Mouse (Mus musculus) myocyte (in vitro differentiated cells): ENCODE measurements around the gene Sf1. TPM values are rescaled to one million over a fixed set of nuclear protein-coding genes. Genes with fewer than 3 reads are reported as not detected.

ENCODE experiments used
- H3K27me3 ChIP-seq: one replicate; pipeline ENCODE4 v1.6.1; 2011; ENCODE audit not compliant: control insufficient read depth, insufficient read depth, insufficient read length
- H3K36me3 ChIP-seq: one replicate; pipeline ENCODE4 v1.6.1; 2011; ENCODE audit not compliant: control insufficient read depth, insufficient read depth
- H3K4me2 ChIP-seq: one replicate; pipeline ENCODE4 v1.6.1; 2011; ENCODE audit warnings: low read depth, control low read depth
- H3K4me3 ChIP-seq: one replicate; pipeline ENCODE4 v1.5.1; 2011; ENCODE audit warnings: mild to moderate bottlenecking, control low read depth, moderate library complexity
- H3K79me2 ChIP-seq: one replicate; pipeline ENCODE4 v1.6.1; 2011; ENCODE audit not compliant: control insufficient read depth, insufficient read depth
- H3ac ChIP-seq: one replicate; pipeline ENCODE4 v1.6.1; 2011; ENCODE audit not compliant: control insufficient read depth, insufficient read length
- CEBPB ChIP-seq: IDR thresholded peaks from 2 replicates; pipeline ENCODE4 v1.6.1; 2011; ENCODE audit warnings: mild to moderate bottlenecking, moderate library complexity; ENCODE audit not compliant: poor library complexity, insufficient read depth, severe bottlenecking
- E2F4 ChIP-seq: IDR thresholded peaks from one replicate; pipeline ENCODE4 v1.6.1; 2011; ENCODE audit warnings: mild to moderate bottlenecking, control low read depth, moderate library complexity; ENCODE audit not compliant: insufficient read depth
- MAX ChIP-seq: IDR thresholded peaks from one replicate; pipeline ENCODE4 v1.6.1; 2011; ENCODE audit warnings: low read depth, mild to moderate bottlenecking, control low read depth
- MYOD1 ChIP-seq, 3 experiments: IDR thresholded peaks; one replicate each; pipeline ENCODE4 v1.6.1; 2011; ENCODE audit warnings: control low read depth in 2 of 3, low read depth in 2 of 3, mild to moderate bottlenecking in 2 of 3, moderate library complexity in 1 of 3; ENCODE audit not compliant: insufficient read length in 2 of 3, control insufficient read depth in 1 of 3
- MYOG ChIP-seq, 3 experiments: IDR thresholded peaks; one replicate each; pipeline ENCODE4 v1.6.1; 2011; ENCODE audit warnings: control low read depth in 2 of 3, low read depth in 2 of 3, mild to moderate bottlenecking in 2 of 3; ENCODE audit not compliant: insufficient read length in 2 of 3, control insufficient read depth in 1 of 3, insufficient read depth in 1 of 3
- POLR2A ChIP-seq: IDR thresholded peaks from one replicate; pipeline ENCODE4 v1.6.1; 2011; ENCODE audit warnings: low read depth, mild to moderate bottlenecking, control low read depth, moderate library complexity; ENCODE audit not compliant: insufficient read length
- POLR2AphosphoS2 ChIP-seq: IDR thresholded peaks from one replicate; pipeline ENCODE4 v1.6.1; 2011; ENCODE audit warnings: low read depth, control low read depth; ENCODE audit not compliant: insufficient read length
- REST ChIP-seq: IDR thresholded peaks from one replicate; pipeline ENCODE4 v1.6.1; 2011; ENCODE audit warnings: mild to moderate bottlenecking, control low read depth, moderate library complexity; ENCODE audit not compliant: insufficient read depth, insufficient read length
- SRF ChIP-seq: IDR thresholded peaks from one replicate; pipeline ENCODE4 v1.6.1; 2011; ENCODE audit warnings: low read depth; ENCODE audit not compliant: control insufficient read depth, insufficient read length
- TCF12 ChIP-seq: IDR thresholded peaks from one replicate; pipeline ENCODE4 v1.6.1; 2011; ENCODE audit warnings: mild to moderate bottlenecking, control low read depth; ENCODE audit not compliant: poor library complexity, insufficient read depth, severe bottlenecking
- TCF3 ChIP-seq: IDR thresholded peaks from one replicate; pipeline ENCODE4 v1.6.1; 2011; ENCODE audit warnings: low read depth, control low read depth; ENCODE audit not compliant: insufficient read length
- USF1 ChIP-seq: IDR thresholded peaks from one replicate; pipeline ENCODE4 v1.6.1; 2011; ENCODE audit warnings: low read depth, mild to moderate bottlenecking, control low read depth, moderate library complexity
- polyA plus RNA-seq: library from polyadenylated mRNA; unstranded; fragments of >200 nt; fragmentation: generic; extraction: Trizol; gene quantifications from one replicate; pipeline ENCODE4 v1.2.1, GENCODE M21; 2012; ENCODE audit warnings: missing spikeins

Sf1 gene
- polyA plus RNA-seq, 1 experiment, result 131 TPM

- H3K4me2 ChIP-seq, result peak overlapping the region; percentile 63
- H3K36me3 ChIP-seq, result peaks cover 4% of the 10 kb centered on the region
- no peaks in the 10 kb centered on the region for H3K27me3 ChIP-seq
- no peaks in the 10 kb centered on the region for H3K79me2 ChIP-seq
- H3K4me3 ChIP-seq, result no peak overlapping the region
- no peak overlapping the region for H3ac ChIP-seq
- peak in 1 of 3 experiments; percentile 51 for TF ChIP-seq MYOG (IDR thresholded peaks at IDR 0.05; ENCODE audit: control insufficient read depth in 1 of 3, insufficient read depth in 1 of 3, insufficient read length in 2 of 3, low read depth in 2 of 3)
- TF ChIP-seq MYOD1 (IDR thresholded peaks at IDR 0.05; ENCODE audit: control insufficient read depth in 1 of 3, insufficient read length in 2 of 3, low read depth in 2 of 3), result peak in 2 of 3 experiments; percentile 2 to 37
- TF ChIP-seq SRF, result no peak
- peak; percentile 10 for TF ChIP-seq POLR2AphosphoS2
- no peak for TF ChIP-seq REST
- no peak for TF ChIP-seq TCF12
Observed at GRCm38 (mm10) chr19:6383470-6383869, 20.0 kb downstream of the Sf1 start.

- no peak within 1 kb of the TSS for H3ac ChIP-seq
- TF ChIP-seq MAX (no peak), MYOD1 (IDR thresholded peaks at IDR 0.05; ENCODE audit: control insufficient read depth in 1 of 3, insufficient read length in 2 of 3, low read depth in 2 of 3) (peak in 2 of 3 experiments; percentile 36 to 71), TCF12 (no peak), USF1 (no peak), POLR2AphosphoS2 (peak; percentile 80), SRF (no peak), CEBPB (no peak), MYOG (IDR thresholded peaks at IDR 0.05; ENCODE audit: control insufficient read depth in 1 of 3, insufficient read depth in 1 of 3, insufficient read length in 2 of 3, low read depth in 2 of 3) (peak; percentile 17 to 88 (median 35)), REST (no peak), POLR2A (peak; percentile 88), E2F4 (no peak), TCF3 (no peak)
- H3K36me3 ChIP-seq, result no peaks in the 10 kb centered on the region
- peak within 1 kb of the TSS; percentile 17 for H3K4me3 ChIP-seq
- peak within 1 kb of the TSS; percentile 66 for H3K4me2 ChIP-seq
- no peaks in the 10 kb centered on the region for H3K79me2 ChIP-seq
- H3K27me3 ChIP-seq, result no peaks in the 10 kb centered on the region
Observed at GRCm38 (mm10) chr19:6384128-6384527, 20.6 kb downstream of the Sf1 start, which contains the start of gene Pygm. Gene Pygm (plus strand): TSS chr19:6384399.

- Histone ChIP-seq H3K27me3 (no peaks in the 10 kb centered on the region), H3K4me2 (peak overlapping the region; percentile 66), H3ac (no peak overlapping the region), H3K36me3 (no peaks in the 10 kb centered on the region), H3K79me2 (no peaks in the 10 kb centered on the region), H3K4me3 (peak overlapping the region; percentile 17)
- TF ChIP-seq MYOD1 (IDR thresholded peaks at IDR 0.05; ENCODE audit: control insufficient read depth in 1 of 3, insufficient read length in 2 of 3, low read depth in 2 of 3) (peak; percentile 27 to 96 (median 61)), TCF3 (peak; percentile 40), POLR2AphosphoS2 (peak; percentile 35), USF1 (no peak), SRF (peak; percentile 45), MAX (no peak), REST (no peak), POLR2A (peak; percentile 45), MYOG (IDR thresholded peaks at IDR 0.05; ENCODE audit: control insufficient read depth in 1 of 3, insufficient read depth in 1 of 3, insufficient read length in 2 of 3, low read depth in 2 of 3) (peak; percentile 71 to 94 (median 72))
Observed at GRCm38 (mm10) chr19:6384954-6385353, 21.5 kb downstream of the Sf1 start.

GRCm38 (mm10) chr19:6385419-6385818 is 21.9 kb downstream of the Sf1 start:
- Histone ChIP-seq H3K4me2 (peak overlapping the region; percentile 64), H3K4me3 (peak overlapping the region; percentile 17), H3K79me2 (no peaks in the 10 kb centered on the region), H3ac (no peak overlapping the region), H3K36me3 (no peaks in the 10 kb centered on the region), H3K27me3 (no peaks in the 10 kb centered on the region)
- no peak for TF ChIP-seq E2F4
- TF ChIP-seq MYOD1 (IDR thresholded peaks at IDR 0.05; ENCODE audit: control insufficient read depth in 1 of 3, insufficient read length in 2 of 3, low read depth in 2 of 3), result peak in 1 of 3 experiments; percentile 57
- peak in 2 of 3 experiments; percentile 38 to 71 for TF ChIP-seq MYOG (IDR thresholded peaks at IDR 0.05; ENCODE audit: control insufficient read depth in 1 of 3, insufficient read depth in 1 of 3, insufficient read length in 2 of 3, low read depth in 2 of 3)

GRCm38 (mm10) chr19:6385821-6386220 is 22.3 kb downstream of the Sf1 start:
- peak overlapping the region; percentile 64 for H3K4me2 ChIP-seq
- peak overlapping the region; percentile 17 for H3K4me3 ChIP-seq
- no peaks in the 10 kb centered on the region for H3K36me3 ChIP-seq
- TF ChIP-seq MYOG (IDR thresholded peaks at IDR 0.05; ENCODE audit: control insufficient read depth in 1 of 3, insufficient read depth in 1 of 3, insufficient read length in 2 of 3, low read depth in 2 of 3), result no peak
- no peak for TF ChIP-seq TCF12
- TF ChIP-seq MAX, result no peak
- no peak for TF ChIP-seq TCF3
- no peak for TF ChIP-seq CEBPB
- no peak for TF ChIP-seq USF1
- no peak for TF ChIP-seq E2F4
- no peak for TF ChIP-seq SRF
- no peak for TF ChIP-seq MYOD1 (IDR thresholded peaks at IDR 0.05; ENCODE audit: control insufficient read depth in 1 of 3, insufficient read length in 2 of 3, low read depth in 2 of 3)
- no peaks in the 10 kb centered on the region for H3K79me2 ChIP-seq
- H3ac ChIP-seq, result no peak overlapping the region
- H3K27me3 ChIP-seq, result no peaks in the 10 kb centered on the region
